Mouse (Mus musculus) liver, embryonic 14.5 days (tissue): ENCODE measurements around the gene Olfr781. TPM values are rescaled to one million over a fixed set of nuclear protein-coding genes. Genes with fewer than 3 reads are reported as not detected.
"Not testable (repeated sequence)": the region's sequence is repeated elsewhere in the genome, so short reads cannot be mapped to it uniquely, and the experiment has no call there.

Experiments used
- ATAC-seq: fragments of 200-750 bp; cut with Nextera tagmentation; 2 replicates; pipeline ENCODE4 v1.8.0; 2017; ENCODE audit warnings: moderate number of reproducible peaks, mild to moderate bottlenecking, moderate library complexity; ENCODE audit not compliant: insufficient read depth
- DNase-seq, 3 experiments: peaks; one replicate each; pipeline ENCODE4 v3.0.0-alpha.2; 2012 to 2013; ENCODE audit warnings: low read depth in 3 of 3, low spot score in 3 of 3
- H3K27ac ChIP-seq: fragments of 300-500 bp; sonication (generic); 2 replicates; pipeline ENCODE4 v1.5.1; 2014; ENCODE audit warnings: moderate library complexity, mild to moderate bottlenecking, control low read depth, inconsistent platforms
- H3K27me3 ChIP-seq: fragments of 300-500 bp; sonication (generic); 2 replicates; pipeline ENCODE4 v1.6.1; 2014; ENCODE audit warnings: mild to moderate bottlenecking, low read length, moderate library complexity; ENCODE audit not compliant: control insufficient read depth, insufficient read depth
- H3K36me3 ChIP-seq: fragments of 300-500 bp; sonication (generic); replicated peaks from 2 replicates; pipeline ENCODE4 v1.6.1; 2014; ENCODE audit warnings: low read depth; ENCODE audit not compliant: control insufficient read depth, insufficient read depth
- H3K4me1 ChIP-seq, 2 experiments: fragments of 200-500 bp in 1 of 2; fragments of 300-500 bp in 1 of 2; sonication (generic) in 1 of 2; replicated peaks; 2 replicates each; pipeline ENCODE4 v1.6.1; 2012 to 2014; ENCODE audit warnings: antibody characterized with exemption in 1 of 2, inconsistent platforms in 1 of 2, low read length in 1 of 2; ENCODE audit not compliant: control insufficient read depth in 2 of 2, insufficient read depth in 2 of 2
- H3K4me2 ChIP-seq: fragments of 300-500 bp; sonication (generic); 2 replicates; pipeline ENCODE4 v1.6.1; 2014; ENCODE audit warnings: low read depth, mild to moderate bottlenecking, control low read depth, moderate library complexity
- H3K4me3 ChIP-seq, 2 experiments: fragments of 200-500 bp in 1 of 2; fragments of 300-500 bp in 1 of 2; sonication (generic) in 1 of 2; 2 replicates each; pipeline ENCODE4 v1.5.1; 2012 to 2014; ENCODE audit warnings: low read depth in 2 of 2, low read length in 2 of 2, mild to moderate bottlenecking in 2 of 2, control low read depth in 1 of 2, inconsistent platforms in 1 of 2, moderate library complexity in 1 of 2; ENCODE audit not compliant: insufficient read depth in 1 of 2
- H3K9ac ChIP-seq: fragments of 300-500 bp; sonication (generic); replicated peaks from 2 replicates; pipeline ENCODE4 v1.6.1; 2014; ENCODE audit warnings: mild to moderate bottlenecking, control low read depth, moderate library complexity
- H3K9me3 ChIP-seq: fragments of 300-500 bp; sonication (generic); 2 replicates; pipeline ENCODE4 v1.6.1; 2016; ENCODE audit warnings: low read length, mixed read lengths; ENCODE audit not compliant: control insufficient read depth
- CTCF ChIP-seq: IDR thresholded peaks from 2 replicates; pipeline ENCODE4 v1.5.1; 2016; ENCODE audit warnings: antibody characterized with exemption, low read depth, control low read depth
- EP300 ChIP-seq: IDR thresholded peaks from 2 replicates; pipeline ENCODE4 v1.6.1; 2016; ENCODE audit warnings: antibody characterized with exemption, low read depth
- WGBS: fragments of 180-500 bp; shearing (Covaris S2); extraction: QIAGEN DNeasy Blood & Tissue Kit; methylation state at CpG from one replicate; pipeline ENCODE4 v1.1.7; 2014; ENCODE audit not compliant: insufficient replicate concordance; 5-methylcytosine and 5-hydroxymethylcytosine counted together
- polyA plus RNA-seq, 2 experiments: library from polyadenylated mRNA; depleted of rRNA in 1 of 2; stranded (reverse) in 1 of 2; unstranded in 1 of 2; fragments of >200 nt; fragmentation: Nextera tagmentation in 1 of 2; extraction: Ambion mirVana in 1 of 2; gene quantifications; 2 replicates each; pipeline versions ENCODE4 v1.2.1 to v1.2.3; 2012 to 2014

Olfr781 gene
- polyA plus RNA-seq, 2 experiments = not detected

GRCm38 (mm10) chr10:129357307-129357706 is 28.7 kb downstream of the Olfr781 start:
- WGBS = 53% methylated on average over 5 of the region's 5 CpGs
- H3K9ac ChIP-seq = no peak overlapping the region

GRCm38 (mm10) chr10:129374051-129374450 is 45.4 kb downstream of the Olfr781 start:
- not testable (repeated sequence) for H3K4me1 ChIP-seq, H3K9ac ChIP-seq, H3K36me3 ChIP-seq, H3K4me3 ChIP-seq, H3K27ac ChIP-seq, ATAC-seq, H3K9me3 ChIP-seq, H3K4me2 ChIP-seq, H3K27me3 ChIP-seq, DNase-seq
- 65% methylated on average over 5 of the region's 5 CpGs for WGBS

More at GRCm38 (mm10) chr10:129357307-129357706, 28.7 kb downstream of the Olfr781 start:
- ATAC-seq (no peak), DNase-seq (no peak)
- Histone ChIP-seq H3K9me3 (no peaks in the 10 kb centered on the region), H3K4me1 (no peaks in the 10 kb centered on the region), H3K4me2 (no peak overlapping the region), H3K27me3 (no peaks in the 10 kb centered on the region), H3K27ac (no peak overlapping the region), H3K36me3 (no peaks in the 10 kb centered on the region), H3K4me3 (no peak overlapping the region)
- TF ChIP-seq EP300 (no peak), CTCF (no peak)

Other genes with a start within 250 kb of the Olfr781 start
- not detected in 2 replicates for gene Olfr767, start 245.9 kb upstream of the Olfr781 start, polyA plus RNA-seq (2012; rRNA removed)
- not detected in 2 replicates for gene Olfr767, start 245.9 kb upstream of the Olfr781 start, polyA plus RNA-seq (2014; fragmentation: Nextera tagmentation; extraction: Ambion mirVana)
- not detected in 2 replicates for gene Olfr768, start 229.5 kb upstream of the Olfr781 start, polyA plus RNA-seq (2012; rRNA removed)
- gene Olfr768, start 229.5 kb upstream of the Olfr781 start, polyA plus RNA-seq (2014; fragmentation: Nextera tagmentation; extraction: Ambion mirVana) = not detected in 2 replicates
- gene Olfr769, start 211.0 kb upstream of the Olfr781 start, polyA plus RNA-seq (2012; rRNA removed) = not detected in 2 replicates
- not detected in 2 replicates for gene Olfr769, start 211.0 kb upstream of the Olfr781 start, polyA plus RNA-seq (2014; fragmentation: Nextera tagmentation; extraction: Ambion mirVana)
- gene Olfr770, start 189.9 kb upstream of the Olfr781 start, polyA plus RNA-seq (2012; rRNA removed) = not detected in 2 replicates
- gene Olfr770, start 189.9 kb upstream of the Olfr781 start, polyA plus RNA-seq (2014; fragmentation: Nextera tagmentation; extraction: Ambion mirVana) = not detected in 2 replicates
- not detected in 2 replicates for gene Olfr771, start 164.1 kb upstream of the Olfr781 start, polyA plus RNA-seq (2012; rRNA removed)
- gene Olfr771, start 164.1 kb upstream of the Olfr781 start, polyA plus RNA-seq (2014; fragmentation: Nextera tagmentation; extraction: Ambion mirVana) = not detected in 2 replicates
- not detected in 2 replicates for gene Olfr772, start 150.9 kb upstream of the Olfr781 start, polyA plus RNA-seq (2012; rRNA removed)
- gene Olfr772, start 150.9 kb upstream of the Olfr781 start, polyA plus RNA-seq (2014; fragmentation: Nextera tagmentation; extraction: Ambion mirVana) = not detected in 2 replicates
- gene Olfr773, start 141.4 kb upstream of the Olfr781 start, polyA plus RNA-seq (2012; rRNA removed) = not detected in 2 replicates
- not detected in 2 replicates for gene Olfr773, start 141.4 kb upstream of the Olfr781 start, polyA plus RNA-seq (2014; fragmentation: Nextera tagmentation; extraction: Ambion mirVana)
- not detected in 2 replicates for gene Olfr774, start 92.7 kb upstream of the Olfr781 start, polyA plus RNA-seq (2012; rRNA removed)
- gene Olfr774, start 92.7 kb upstream of the Olfr781 start, polyA plus RNA-seq (2014; fragmentation: Nextera tagmentation; extraction: Ambion mirVana) = not detected in 2 replicates
- not detected in 2 replicates for gene Olfr775, start 80.4 kb upstream of the Olfr781 start, polyA plus RNA-seq (2012; rRNA removed)
- gene Olfr775, start 80.4 kb upstream of the Olfr781 start, polyA plus RNA-seq (2014; fragmentation: Nextera tagmentation; extraction: Ambion mirVana) = not detected in 2 replicates
- gene Olfr776, start 69.7 kb upstream of the Olfr781 start, polyA plus RNA-seq (2012; rRNA removed) = not detected in 2 replicates
- not detected in 2 replicates for gene Olfr776, start 69.7 kb upstream of the Olfr781 start, polyA plus RNA-seq (2014; fragmentation: Nextera tagmentation; extraction: Ambion mirVana)
- gene Olfr777, start 57.4 kb upstream of the Olfr781 start, polyA plus RNA-seq (2012; rRNA removed) = not detected in 2 replicates
- not detected in 2 replicates for gene Olfr777, start 57.4 kb upstream of the Olfr781 start, polyA plus RNA-seq (2014; fragmentation: Nextera tagmentation; extraction: Ambion mirVana)
- not detected in 2 replicates for gene Olfr780, start 10.7 kb upstream of the Olfr781 start, polyA plus RNA-seq (2012; rRNA removed)
- not detected in 2 replicates for gene Olfr780, start 10.7 kb upstream of the Olfr781 start, polyA plus RNA-seq (2014; fragmentation: Nextera tagmentation; extraction: Ambion mirVana)
- gene Olfr782, start 20.0 kb downstream of the Olfr781 start, polyA plus RNA-seq (2012; rRNA removed) = not detected in 2 replicates
- not detected in 2 replicates for gene Olfr782, start 20.0 kb downstream of the Olfr781 start, polyA plus RNA-seq (2014; fragmentation: Nextera tagmentation; extraction: Ambion mirVana)
- gene Olfr784, start 55.2 kb downstream of the Olfr781 start, polyA plus RNA-seq (2012; rRNA removed) = 0.01 TPM in 1 of 2 replicates, not detected in the other
- not detected in 2 replicates for gene Olfr784, start 55.2 kb downstream of the Olfr781 start, polyA plus RNA-seq (2014; fragmentation: Nextera tagmentation; extraction: Ambion mirVana)
- gene Olfr785, start 76.6 kb downstream of the Olfr781 start, polyA plus RNA-seq (2012; rRNA removed) = not detected in 2 replicates
- gene Olfr785, start 76.6 kb downstream of the Olfr781 start, polyA plus RNA-seq (2014; fragmentation: Nextera tagmentation; extraction: Ambion mirVana) = not detected in 2 replicates
- not detected in 2 replicates for gene Olfr786, start 98.5 kb downstream of the Olfr781 start, polyA plus RNA-seq (2012; rRNA removed)
- not detected in 2 replicates for gene Olfr786, start 98.5 kb downstream of the Olfr781 start, polyA plus RNA-seq (2014; fragmentation: Nextera tagmentation; extraction: Ambion mirVana)
- gene Olfr787, start 133.0 kb downstream of the Olfr781 start, polyA plus RNA-seq (2012; rRNA removed) = not detected in 2 replicates
- not detected in 2 replicates for gene Olfr787, start 133.0 kb downstream of the Olfr781 start, polyA plus RNA-seq (2014; fragmentation: Nextera tagmentation; extraction: Ambion mirVana)
- not detected in 2 replicates for gene Olfr788, start 142.1 kb downstream of the Olfr781 start, polyA plus RNA-seq (2012; rRNA removed)
- gene Olfr788, start 142.1 kb downstream of the Olfr781 start, polyA plus RNA-seq (2014; fragmentation: Nextera tagmentation; extraction: Ambion mirVana) = not detected in 2 replicates
- not detected in 2 replicates for gene Olfr789, start 155.9 kb downstream of the Olfr781 start, polyA plus RNA-seq (2012; rRNA removed)
- gene Olfr789, start 155.9 kb downstream of the Olfr781 start, polyA plus RNA-seq (2014; fragmentation: Nextera tagmentation; extraction: Ambion mirVana) = not detected in 2 replicates
- not detected in 2 replicates for gene Olfr790, start 169.6 kb downstream of the Olfr781 start, polyA plus RNA-seq (2012; rRNA removed)
- gene Olfr790, start 169.6 kb downstream of the Olfr781 start, polyA plus RNA-seq (2014; fragmentation: Nextera tagmentation; extraction: Ambion mirVana) = not detected in 2 replicates
- gene Olfr791, start 192.9 kb downstream of the Olfr781 start, polyA plus RNA-seq (2012; rRNA removed) = not detected in 2 replicates
- gene Olfr791, start 192.9 kb downstream of the Olfr781 start, polyA plus RNA-seq (2014; fragmentation: Nextera tagmentation; extraction: Ambion mirVana) = not detected in 2 replicates
- gene Olfr792, start 210.3 kb downstream of the Olfr781 start, polyA plus RNA-seq (2012; rRNA removed) = not detected in 2 replicates
- gene Olfr792, start 210.3 kb downstream of the Olfr781 start, polyA plus RNA-seq (2014; fragmentation: Nextera tagmentation; extraction: Ambion mirVana) = not detected in 2 replicates
- gene Olfr794, start 238.8 kb downstream of the Olfr781 start, polyA plus RNA-seq (2012; rRNA removed) = not detected in 2 replicates
- not detected in 2 replicates for gene Olfr794, start 238.8 kb downstream of the Olfr781 start, polyA plus RNA-seq (2014; fragmentation: Nextera tagmentation; extraction: Ambion mirVana)